Mouse (Mus musculus): Measurements from ENCODE around the gene Naaladl2.

Naaladl2 gene

DNA sequence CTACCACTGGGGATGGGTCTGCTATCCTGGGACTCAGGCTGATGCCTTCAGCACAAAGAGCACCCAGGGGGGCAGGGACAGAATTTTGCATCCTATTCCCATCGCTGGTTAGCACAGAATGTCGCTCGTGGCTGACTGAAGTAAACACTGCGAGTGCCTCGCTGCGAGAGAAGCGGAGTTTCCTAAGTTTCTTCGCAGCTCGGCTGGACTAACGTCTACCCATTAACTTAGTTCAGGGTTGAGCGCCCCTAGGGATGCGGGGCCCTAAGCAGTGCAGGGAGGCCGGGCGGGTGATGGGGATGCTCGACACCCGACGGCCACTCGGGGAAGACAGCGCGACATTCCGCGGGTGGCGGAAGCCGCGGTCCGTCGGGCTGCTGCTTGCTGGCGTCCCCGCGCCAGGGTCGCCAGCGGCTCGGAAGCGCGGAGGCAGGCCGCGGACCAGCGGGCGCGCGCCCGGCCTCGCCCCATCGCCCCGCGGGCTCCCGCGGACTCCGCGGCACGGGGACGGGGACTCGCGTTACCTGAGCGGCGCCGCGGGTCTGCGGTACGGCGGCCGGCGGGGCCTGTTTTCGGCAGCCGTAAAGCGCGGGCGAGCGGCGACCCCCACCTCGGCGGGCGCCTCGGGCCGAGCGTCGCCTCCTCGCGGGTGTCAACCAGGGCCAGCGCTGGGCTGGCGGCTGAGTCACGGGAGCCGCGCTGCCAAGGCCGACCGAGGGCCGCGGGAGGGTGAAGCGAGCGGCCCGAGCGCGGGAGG, at the start of gene Naaladl2:
TSS of gene Naaladl2 (minus strand) at position 707 of the 757 bp plus-strand sequence.
- no peak for DNase-seq (ENCODE audit: low read depth, low spot score)
- Histone ChIP-seq H3K27me3 (ENCODE audit: control insufficient read depth, insufficient read depth, low read length, poor library complexity, severe bottlenecking) (no peaks in the 10 kb centered on the region), H3K36me3 (ENCODE audit: control insufficient read depth, insufficient read depth, low read length, poor library complexity, severe bottlenecking) (no peaks in the 10 kb centered on the region)

- H3K36me3 ChIP-seq (ENCODE audit: control insufficient read depth, insufficient read depth, low read length, poor library complexity, severe bottlenecking): no peaks in the 10 kb centered on the region
- no peaks in the 10 kb centered on the region for H3K27me3 ChIP-seq (ENCODE audit: control insufficient read depth, insufficient read depth, low read length, poor library complexity, severe bottlenecking)
- DNase-seq (ENCODE audit: low read depth, low spot score): no peak
These were observed 7.7 kb upstream of the Naaladl2 start for GRCm38 (mm10) chr3:25151721-25152120.

DNA sequence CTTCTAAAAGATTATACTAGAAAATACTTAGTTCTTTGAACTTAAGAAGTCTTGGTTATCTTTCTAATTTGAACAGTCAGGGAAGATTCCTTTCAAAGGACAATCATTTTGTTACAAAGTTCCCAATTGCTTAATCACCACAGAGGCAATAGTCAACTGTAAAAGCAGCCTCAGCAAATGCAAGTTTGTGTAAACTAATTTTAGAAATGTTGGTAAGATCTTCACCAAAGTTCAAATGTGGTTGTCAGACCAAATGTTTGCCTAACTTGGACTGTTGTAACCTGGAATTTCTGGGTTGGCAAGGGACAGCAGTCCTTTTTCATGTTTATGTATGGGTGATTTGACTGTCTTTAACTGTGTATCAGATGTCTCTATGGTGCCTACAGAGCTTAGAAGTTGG, 3.2 kb upstream of the Naaladl2 start:
- Histone ChIP-seq H3K36me3 (ENCODE audit: control insufficient read depth, insufficient read depth, low read length, poor library complexity, severe bottlenecking) (no peaks in the 10 kb centered on the region), H3K27me3 (ENCODE audit: control insufficient read depth, insufficient read depth, low read length, poor library complexity, severe bottlenecking) (no peaks in the 10 kb centered on the region)
- no peak for DNase-seq (ENCODE audit: low read depth, low spot score)

- Histone ChIP-seq H3K27me3 (ENCODE audit: control insufficient read depth, insufficient read depth, low read length, poor library complexity, severe bottlenecking) (no peaks in the 10 kb centered on the region), H3K36me3 (ENCODE audit: control insufficient read depth, insufficient read depth, low read length, poor library complexity, severe bottlenecking) (no peaks in the 10 kb centered on the region)
- DNase-seq (ENCODE audit: low read depth, low spot score): no peak
These were observed 1.1 kb upstream of the Naaladl2 start for GRCm38 (mm10) chr3:25144961-25145697.

- H3K36me3 ChIP-seq (ENCODE audit: control insufficient read depth, insufficient read depth, low read length, poor library complexity, severe bottlenecking): no peaks in the 10 kb centered on the region
- no peak for DNase-seq (ENCODE audit: low read depth, low spot score)
- H3K27me3 ChIP-seq (ENCODE audit: control insufficient read depth, insufficient read depth, low read length, poor library complexity, severe bottlenecking): no peaks in the 10 kb centered on the region
These were observed 950 bp downstream of the Naaladl2 start for GRCm38 (mm10) chr3:25143111-25143510.

- H3K36me3 ChIP-seq (ENCODE audit: control insufficient read depth, insufficient read depth, low read length, poor library complexity, severe bottlenecking): no peaks in the 10 kb centered on the region
- DNase-seq (ENCODE audit: low read depth, low spot score): no peak
- no peaks in the 10 kb centered on the region for H3K27me3 ChIP-seq (ENCODE audit: control insufficient read depth, insufficient read depth, low read length, poor library complexity, severe bottlenecking)
These were observed 12.2 kb downstream of the Naaladl2 start for GRCm38 (mm10) chr3:25131848-25132247.

DNA sequence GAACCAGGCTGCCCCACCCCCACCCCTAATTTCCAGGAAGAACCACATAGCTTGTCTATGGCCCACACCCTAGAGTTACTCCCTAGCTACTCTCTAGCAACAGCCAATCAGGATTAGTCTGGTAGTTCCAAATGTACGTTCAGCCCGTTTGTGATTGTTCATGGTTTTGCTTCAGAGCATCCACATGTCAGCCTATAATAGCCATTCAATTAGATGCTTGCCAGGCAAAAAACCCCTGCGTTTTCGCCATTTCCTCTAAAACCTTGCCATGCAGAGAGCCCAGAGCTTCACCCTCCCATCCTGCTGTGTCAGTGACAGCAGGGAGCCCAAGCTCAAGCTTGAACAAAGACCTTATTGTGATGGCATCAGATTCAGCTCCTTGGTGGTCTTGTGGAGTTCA, 16.2 kb downstream of the Naaladl2 start:
- Histone ChIP-seq H3K36me3 (ENCODE audit: control insufficient read depth, insufficient read depth, low read length, poor library complexity, severe bottlenecking) (no peaks in the 10 kb centered on the region), H3K27me3 (ENCODE audit: control insufficient read depth, insufficient read depth, low read length, poor library complexity, severe bottlenecking) (no peaks in the 10 kb centered on the region)
- no peak for DNase-seq (ENCODE audit: low read depth, low spot score)

GRCm38 (mm10) chr3:25124919-25125846, 18.9 kb downstream of the Naaladl2 start:
- Histone ChIP-seq H3K36me3 (ENCODE audit: control insufficient read depth, insufficient read depth, low read length, poor library complexity, severe bottlenecking) (no peaks in the 10 kb centered on the region), H3K27me3 (ENCODE audit: control insufficient read depth, insufficient read depth, low read length, poor library complexity, severe bottlenecking) (no peaks in the 10 kb centered on the region)
- no peak for DNase-seq (ENCODE audit: low read depth, low spot score)

DNA sequence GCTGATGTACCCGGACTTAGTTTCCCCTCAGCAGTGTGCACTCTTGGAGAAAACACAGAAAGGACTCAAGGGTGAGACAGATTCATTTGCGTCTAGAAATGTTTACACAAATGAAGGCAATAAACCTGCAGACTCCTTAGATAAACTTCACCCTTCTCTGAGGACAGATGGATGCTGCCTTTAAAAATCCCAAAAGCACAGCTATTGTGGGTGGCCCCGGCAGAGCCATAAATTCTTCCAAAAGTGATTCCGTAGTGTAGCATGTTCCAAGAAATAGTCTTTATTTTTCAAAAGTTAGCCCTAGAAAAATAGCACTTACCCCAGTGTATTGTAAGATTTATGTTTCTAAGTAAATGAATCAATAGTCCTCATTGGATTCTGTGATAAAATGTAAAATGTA, 31.0 kb downstream of the Naaladl2 start:
- DNase-seq (ENCODE audit: low read depth, low spot score): no peak
- no peaks in the 10 kb centered on the region for H3K27me3 ChIP-seq (ENCODE audit: control insufficient read depth, insufficient read depth, low read length, poor library complexity, severe bottlenecking)
- H3K36me3 ChIP-seq (ENCODE audit: control insufficient read depth, insufficient read depth, low read length, poor library complexity, severe bottlenecking): no peaks in the 10 kb centered on the region

- DNase-seq (ENCODE audit: low read depth, low spot score): no peak
- Histone ChIP-seq H3K27me3 (ENCODE audit: control insufficient read depth, insufficient read depth, low read length, poor library complexity, severe bottlenecking) (no peaks in the 10 kb centered on the region), H3K36me3 (ENCODE audit: control insufficient read depth, insufficient read depth, low read length, poor library complexity, severe bottlenecking) (no peaks in the 10 kb centered on the region)
These were observed 35.1 kb downstream of the Naaladl2 start for GRCm38 (mm10) chr3:25108997-25109396.

- DNase-seq (ENCODE audit: low read depth, low spot score): no peak
- no peaks in the 10 kb centered on the region for H3K36me3 ChIP-seq (ENCODE audit: control insufficient read depth, insufficient read depth, low read length, poor library complexity, severe bottlenecking)
- no peaks in the 10 kb centered on the region for H3K27me3 ChIP-seq (ENCODE audit: control insufficient read depth, insufficient read depth, low read length, poor library complexity, severe bottlenecking)
These were observed 51.1 kb downstream of the Naaladl2 start for GRCm38 (mm10) chr3:25092986-25093385.

DNA sequence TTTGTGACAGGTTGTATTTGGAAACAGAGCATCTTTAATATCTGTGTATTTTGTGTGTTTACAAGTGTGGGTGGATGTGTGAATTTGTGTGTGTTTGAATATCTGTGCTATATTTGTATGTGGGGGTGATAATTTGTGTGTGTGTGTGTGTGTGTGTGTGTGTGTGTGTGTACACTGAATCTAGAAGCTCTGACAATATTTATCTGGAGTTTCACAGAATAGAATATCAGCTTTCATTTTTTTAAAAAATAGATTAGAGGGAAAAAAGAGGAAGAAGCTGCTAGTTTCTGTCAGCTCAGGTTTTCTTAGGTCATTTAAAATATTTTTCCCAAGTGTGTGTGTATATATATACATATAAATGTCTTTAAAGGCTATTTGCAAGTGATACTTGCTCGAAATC, 68.3 kb downstream of the Naaladl2 start:
- Histone ChIP-seq H3K27me3 (ENCODE audit: control insufficient read depth, insufficient read depth, low read length, poor library complexity, severe bottlenecking) (no peaks in the 10 kb centered on the region), H3K36me3 (ENCODE audit: control insufficient read depth, insufficient read depth, low read length, poor library complexity, severe bottlenecking) (no peaks in the 10 kb centered on the region)
- no peak for DNase-seq (ENCODE audit: low read depth, low spot score)

GRCm38 (mm10) chr3:25074266-25074665, 69.8 kb downstream of the Naaladl2 start:
- Histone ChIP-seq H3K27me3 (ENCODE audit: control insufficient read depth, insufficient read depth, low read length, poor library complexity, severe bottlenecking) (no peaks in the 10 kb centered on the region), H3K36me3 (ENCODE audit: control insufficient read depth, insufficient read depth, low read length, poor library complexity, severe bottlenecking) (no peaks in the 10 kb centered on the region)
- DNase-seq (ENCODE audit: low read depth, low spot score): no peak

- no peak for DNase-seq (ENCODE audit: low read depth, low spot score)
- Histone ChIP-seq H3K27me3 (ENCODE audit: control insufficient read depth, insufficient read depth, low read length, poor library complexity, severe bottlenecking) (no peaks in the 10 kb centered on the region), H3K36me3 (ENCODE audit: control insufficient read depth, insufficient read depth, low read length, poor library complexity, severe bottlenecking) (no peaks in the 10 kb centered on the region)
These were observed 70.2 kb downstream of the Naaladl2 start for GRCm38 (mm10) chr3:25073821-25074220.

DNA sequence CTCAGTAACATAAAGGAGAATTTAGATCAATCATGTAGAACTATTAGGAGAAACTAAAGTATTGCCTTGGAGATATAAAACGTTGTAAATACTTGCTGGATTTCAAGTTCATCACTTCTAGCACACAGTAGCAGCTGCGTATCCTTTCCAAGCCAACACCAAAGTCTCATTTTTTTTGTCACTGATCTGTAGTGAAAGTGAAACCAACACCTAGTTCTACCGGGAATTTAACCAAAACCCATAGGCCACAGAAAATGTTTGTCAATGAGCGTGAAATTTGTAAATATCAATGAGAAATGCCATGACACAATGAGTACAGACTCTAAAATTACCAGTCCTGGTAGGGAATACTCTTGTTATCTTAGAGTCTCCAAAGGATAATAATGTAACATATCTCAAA, 80.8 kb downstream of the Naaladl2 start:
- H3K36me3 ChIP-seq (ENCODE audit: control insufficient read depth, insufficient read depth, low read length, poor library complexity, severe bottlenecking): no peaks in the 10 kb centered on the region
- no peaks in the 10 kb centered on the region for H3K27me3 ChIP-seq (ENCODE audit: control insufficient read depth, insufficient read depth, low read length, poor library complexity, severe bottlenecking)
- no peak for DNase-seq (ENCODE audit: low read depth, low spot score)
